Mouse (Mus musculus) forelimb bud, embryonic 11.5 days (tissue): ENCODE data around the gene Ric8a.
A peak's percentile ranks its signal among the peaks of the same experiment; 100 is the strongest.
"Not testable (repeated sequence)": the region's sequence is repeated elsewhere in the genome, so short reads cannot be mapped to it uniquely, and the experiment has no call there.

Source experiments
- DNase-seq: peaks from one replicate; pipeline ENCODE4 v3.0.0-alpha.2; 2012; ENCODE audit warnings: low read depth, low spot score

Gene Ric8a

GRCm38 (mm10) chr7:140890636-140891035 is 33.9 kb downstream of the Ric8a start:
- DNase-seq, result not testable (repeated sequence)

GRCm38 (mm10) chr7:140894031-140894430 is 37.3 kb downstream of the Ric8a start:
- DNase-seq, result no peak

GRCm38 (mm10) chr7:140894611-140895010 is 37.9 kb downstream of the Ric8a start:
- DNase-seq, result no peak

- no peak for DNase-seq
Observed at GRCm38 (mm10) chr7:140897863-140898262, 41.1 kb downstream of the Ric8a start.

GRCm38 (mm10) chr7:140899121-140899520 is 42.4 kb downstream of the Ric8a start:
- DNase-seq, result no peak

- DNase-seq, result no peak
Observed at GRCm38 (mm10) chr7:140900220-140900619, 43.5 kb downstream of the Ric8a start, which contains the start of gene Cox8b. TSS of gene Cox8b (minus strand) at chr7:140900446.

- DNase-seq, result no peak
Observed at GRCm38 (mm10) chr7:140902036-140902875, 45.5 kb downstream of the Ric8a start.

- DNase-seq, result peak; percentile 81
Observed at GRCm38 (mm10) chr7:140903212-140903611, 46.5 kb downstream of the Ric8a start.

- DNase-seq, result no peak
Observed at GRCm38 (mm10) chr7:140905642-140906081, 48.9 kb downstream of the Ric8a start.

GRCm38 (mm10) chr7:140907131-140907530 is 50.4 kb downstream of the Ric8a start:
- DNase-seq, result no peak

GRCm38 (mm10) chr7:140907697-140908096 is 50.9 kb downstream of the Ric8a start:
- DNase-seq, result no peak

GRCm38 (mm10) chr7:140908181-140908580 is 51.4 kb downstream of the Ric8a start:
- DNase-seq, result no peak

- peak; percentile 90 for DNase-seq
Observed at GRCm38 (mm10) chr7:140908634-140909107, 51.9 kb downstream of the Ric8a start.

- no peak for DNase-seq
Observed at GRCm38 (mm10) chr7:140912293-140912692, 55.5 kb downstream of the Ric8a start.

GRCm38 (mm10) chr7:140912846-140913482 is 56.2 kb downstream of the Ric8a start:
- DNase-seq, result no peak
